Mouse (Mus musculus): Measurements from ENCODE around the gene Coa3. TPM values are rescaled to one million over a fixed set of nuclear protein-coding genes. Genes with fewer than 3 reads are reported as not detected.

The Coa3 gene
- total and polyA plus RNA-seq, 2 experiments from 2014 or later, result 168 to 204 TPM

DNA sequence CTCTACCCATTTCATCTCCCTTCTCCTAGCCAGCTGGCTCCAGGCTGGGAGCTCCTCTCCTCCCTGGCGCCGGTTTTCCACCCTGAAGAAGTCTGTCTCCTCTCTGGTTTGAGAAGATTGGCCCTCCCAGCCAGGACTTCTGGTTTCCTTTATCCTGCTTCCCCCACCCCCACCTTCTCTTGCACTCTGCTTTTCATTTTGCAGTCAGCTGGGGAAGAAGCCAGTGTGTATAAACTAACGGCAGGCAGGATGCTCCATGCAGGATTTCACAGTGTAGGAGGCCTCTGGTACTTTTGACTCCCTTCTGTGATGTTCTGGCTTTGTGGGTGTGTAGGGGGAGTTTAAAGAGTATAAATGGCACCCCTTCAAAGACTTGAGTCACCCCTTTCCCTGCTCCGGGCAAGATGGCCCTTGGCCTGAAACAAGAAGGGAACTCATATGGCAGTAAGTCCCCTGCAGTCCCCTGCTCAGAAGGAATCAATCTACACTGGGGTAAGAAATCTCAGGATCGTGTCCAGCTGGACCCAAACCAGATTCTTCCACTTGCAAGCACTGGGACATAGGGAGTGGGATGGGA, 40.8 kb downstream of the Coa3 start:
- ATAC-seq (ENCODE audit: low FRiP score), result no peak
- Histone ChIP-seq H3K36me3 (ENCODE audit: insufficient read depth, low read length) (no peaks in the 10 kb centered on the region), H3K27ac (ENCODE audit: low read depth, low read length) (no peak overlapping the region), H3K4me3 (ENCODE audit: low read depth, low read length) (no peak overlapping the region), H3K9ac (replicated peaks; ENCODE audit: low read length, poor library complexity, severe bottlenecking) (no peak overlapping the region), H3K9me3 (ENCODE audit: low read length) (no peaks in the 10 kb centered on the region), H3K27me3 (ENCODE audit: insufficient read depth, low read length) (no peaks in the 10 kb centered on the region), H3K4me2 (ENCODE audit: low read depth, low read length, poor library complexity, severe bottlenecking) (no peak overlapping the region), H3K4me1 (ENCODE audit: insufficient read depth, low read length) (no peaks in the 10 kb centered on the region)
- peak; percentile 35 for DNase-seq (ENCODE audit: low spot score)
- TF ChIP-seq CTCF (IDR thresholded peaks at IDR 0.05), result no peak
- WGBS, result 54% methylated on average over 5 of the region's 5 CpGs

- H3K4me1 ChIP-seq (ENCODE audit: insufficient read depth, low read length), result no peaks in the 10 kb centered on the region
- no peak overlapping the region for H3K4me2 ChIP-seq (ENCODE audit: low read depth, low read length, poor library complexity, severe bottlenecking)
- DNase-seq (ENCODE audit: low spot score) (no peak), ATAC-seq (ENCODE audit: low FRiP score) (no peak)
- H3K4me3 ChIP-seq (ENCODE audit: low read depth, low read length), result no peak overlapping the region
- H3K9me3 ChIP-seq (ENCODE audit: low read length), result no peaks in the 10 kb centered on the region
- H3K27me3 ChIP-seq (ENCODE audit: insufficient read depth, low read length), result no peaks in the 10 kb centered on the region
- no peak overlapping the region for H3K9ac ChIP-seq (replicated peaks; ENCODE audit: low read length, poor library complexity, severe bottlenecking)
- TF ChIP-seq CTCF (IDR thresholded peaks at IDR 0.05), result no peak
- 91% methylated on average over 5 of the region's 5 CpGs for WGBS
- H3K27ac ChIP-seq (ENCODE audit: low read depth, low read length), result no peak overlapping the region
- H3K36me3 ChIP-seq (ENCODE audit: insufficient read depth, low read length), result no peaks in the 10 kb centered on the region
Measured at GRCm38 (mm10) chr11:101236782-101237181, 42.1 kb downstream of the Coa3 start.

DNA sequence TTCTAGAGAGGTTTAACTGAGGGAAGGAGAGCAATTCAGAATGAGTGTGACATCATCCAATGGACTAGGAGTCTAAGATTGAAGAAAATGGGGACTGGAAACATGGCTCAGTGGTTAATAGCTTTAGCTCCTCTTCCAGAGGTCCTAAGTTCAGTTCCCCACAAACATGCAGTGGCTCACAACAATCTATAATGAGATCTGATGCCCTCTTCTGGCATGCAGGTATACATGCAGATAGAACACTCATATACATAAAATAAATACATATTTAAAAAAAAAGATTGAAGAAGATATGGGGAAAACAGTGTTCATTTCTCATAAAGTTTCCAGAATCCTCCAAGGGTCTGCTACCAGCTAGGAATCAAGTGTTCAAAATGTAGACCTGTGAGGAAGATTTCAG, 43.5 kb downstream of the Coa3 start:
- H3K36me3 ChIP-seq (ENCODE audit: insufficient read depth, low read length), result no peaks in the 10 kb centered on the region
- no peak for DNase-seq (ENCODE audit: low spot score)
- no peak overlapping the region for H3K4me3 ChIP-seq (ENCODE audit: low read depth, low read length)
- no peak overlapping the region for H3K9ac ChIP-seq (replicated peaks; ENCODE audit: low read length, poor library complexity, severe bottlenecking)
- no peak for ATAC-seq (ENCODE audit: low FRiP score)
- H3K9me3 ChIP-seq (ENCODE audit: low read length), result no peaks in the 10 kb centered on the region
- no peaks in the 10 kb centered on the region for H3K27me3 ChIP-seq (ENCODE audit: insufficient read depth, low read length)
- no peak overlapping the region for H3K4me2 ChIP-seq (ENCODE audit: low read depth, low read length, poor library complexity, severe bottlenecking)
- no peak for TF ChIP-seq CTCF (IDR thresholded peaks at IDR 0.05)
- H3K27ac ChIP-seq (ENCODE audit: low read depth, low read length), result no peak overlapping the region
- H3K4me1 ChIP-seq (ENCODE audit: insufficient read depth, low read length), result no peaks in the 10 kb centered on the region

DNA sequence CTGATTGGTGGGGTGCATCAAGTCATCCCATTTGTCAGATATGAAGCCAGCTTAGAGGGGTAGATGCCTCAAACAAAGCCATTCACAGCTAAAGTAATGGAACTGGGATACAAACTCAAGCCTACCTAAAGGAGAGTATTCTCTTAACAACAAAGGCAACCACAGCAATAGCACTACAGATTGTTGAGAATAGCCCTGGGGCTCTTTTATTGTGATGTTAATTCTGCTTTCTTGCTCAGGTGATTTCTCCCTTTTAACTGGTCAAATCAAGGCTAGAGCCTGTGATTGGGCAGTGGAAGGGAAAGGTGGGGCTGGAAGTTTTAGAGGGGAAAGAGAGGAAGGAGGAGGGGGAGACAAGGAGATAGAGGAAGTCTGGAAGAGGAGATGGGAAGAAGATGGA, 44.8 kb downstream of the Coa3 start:
- Histone ChIP-seq H3K27ac (ENCODE audit: low read depth, low read length) (no peak overlapping the region), H3K27me3 (ENCODE audit: insufficient read depth, low read length) (no peaks in the 10 kb centered on the region), H3K36me3 (ENCODE audit: insufficient read depth, low read length) (no peaks in the 10 kb centered on the region), H3K4me3 (ENCODE audit: low read depth, low read length) (no peak overlapping the region), H3K4me2 (ENCODE audit: low read depth, low read length, poor library complexity, severe bottlenecking) (no peak overlapping the region), H3K4me1 (ENCODE audit: insufficient read depth, low read length) (no peaks in the 10 kb centered on the region), H3K9ac (replicated peaks; ENCODE audit: low read length, poor library complexity, severe bottlenecking) (no peak overlapping the region), H3K9me3 (ENCODE audit: low read length) (no peaks in the 10 kb centered on the region)
- no peak for TF ChIP-seq CTCF (IDR thresholded peaks at IDR 0.05)
- DNase-seq (ENCODE audit: low spot score), result no peak
- no peak for ATAC-seq (ENCODE audit: low FRiP score)

DNA sequence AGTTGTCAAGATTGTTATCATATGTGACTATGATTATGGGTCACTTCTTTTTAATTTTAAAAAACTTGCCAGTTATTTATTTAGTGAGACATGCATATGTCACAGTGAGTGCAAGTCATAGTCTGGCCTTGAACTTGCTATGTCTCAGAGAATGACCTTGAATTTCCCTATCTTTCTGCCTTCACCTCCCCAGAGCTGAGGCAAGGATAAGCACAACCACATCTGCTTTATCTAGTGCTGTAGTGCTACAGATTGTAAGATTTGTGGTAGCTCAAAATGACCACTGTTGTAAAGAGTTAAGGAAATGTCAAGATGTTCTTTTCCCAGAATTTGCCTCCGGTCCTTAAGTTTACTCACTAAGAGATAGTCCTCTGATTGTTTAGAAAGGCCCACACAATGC, 45.7 kb downstream of the Coa3 start:
- DNase-seq (ENCODE audit: low spot score) (no peak), ATAC-seq (ENCODE audit: low FRiP score) (no peak)
- no peaks in the 10 kb centered on the region for H3K36me3 ChIP-seq (ENCODE audit: insufficient read depth, low read length)
- TF ChIP-seq CTCF (IDR thresholded peaks at IDR 0.05), result no peak
- no peaks in the 10 kb centered on the region for H3K9me3 ChIP-seq (ENCODE audit: low read length)
- WGBS, result 83% methylated on average over 1 of the region's 1 CpGs
- H3K4me3 ChIP-seq (ENCODE audit: low read depth, low read length), result no peak overlapping the region
- no peaks in the 10 kb centered on the region for H3K27me3 ChIP-seq (ENCODE audit: insufficient read depth, low read length)
- no peaks in the 10 kb centered on the region for H3K4me1 ChIP-seq (ENCODE audit: insufficient read depth, low read length)
- no peak overlapping the region for H3K27ac ChIP-seq (ENCODE audit: low read depth, low read length)
- no peak overlapping the region for H3K4me2 ChIP-seq (ENCODE audit: low read depth, low read length, poor library complexity, severe bottlenecking)
- no peak overlapping the region for H3K9ac ChIP-seq (replicated peaks; ENCODE audit: low read length, poor library complexity, severe bottlenecking)

DNA sequence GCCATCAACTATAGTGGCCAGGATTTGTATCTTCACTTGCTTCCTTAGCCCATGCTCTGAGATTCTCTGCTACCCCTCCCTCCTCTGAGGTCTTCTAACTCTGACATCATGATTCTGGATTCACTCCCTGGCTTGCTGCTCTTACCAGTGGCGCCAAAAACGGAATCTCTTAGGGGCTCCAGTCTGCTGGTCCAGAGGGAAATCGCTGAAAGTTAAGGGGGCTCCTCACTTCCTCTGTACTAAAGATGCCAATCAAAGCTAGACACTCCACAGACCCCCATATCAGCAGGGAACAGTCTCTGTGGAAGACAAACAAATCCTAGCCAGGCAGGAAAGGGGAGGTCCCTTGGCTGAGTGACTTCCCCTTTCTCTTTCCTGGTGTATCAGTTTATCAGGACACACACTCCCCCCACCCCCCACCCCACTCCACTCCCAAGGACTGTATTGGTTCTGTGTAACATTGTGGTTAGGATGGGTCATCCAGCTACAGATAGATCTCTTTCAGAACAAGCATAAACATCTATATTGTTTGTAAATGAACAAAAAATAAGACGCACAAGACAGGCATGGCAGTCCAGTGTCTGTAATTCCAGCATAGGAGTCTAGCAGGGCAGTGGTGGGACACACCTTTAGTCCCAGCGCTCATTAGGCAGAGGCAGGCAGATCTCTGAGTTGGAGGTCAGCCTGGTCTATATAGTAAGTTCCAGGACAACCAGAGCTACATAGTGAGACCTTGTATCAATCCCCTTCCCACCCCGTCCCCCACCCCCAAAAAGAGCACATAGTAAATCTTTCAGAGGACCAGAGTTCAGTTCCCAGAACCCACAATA, 46.7 kb downstream of the Coa3 start:
- ATAC-seq (ENCODE audit: low FRiP score) (no peak), DNase-seq (ENCODE audit: low spot score) (no peak)
- Histone ChIP-seq H3K9me3 (ENCODE audit: low read length) (no peaks in the 10 kb centered on the region), H3K9ac (replicated peaks; ENCODE audit: low read length, poor library complexity, severe bottlenecking) (no peak overlapping the region), H3K4me2 (ENCODE audit: low read depth, low read length, poor library complexity, severe bottlenecking) (no peak overlapping the region), H3K27ac (ENCODE audit: low read depth, low read length) (peak overlapping the region; percentile 32; the same call in 1 of the 2 replicates), H3K27me3 (ENCODE audit: insufficient read depth, low read length) (no peaks in the 10 kb centered on the region), H3K36me3 (ENCODE audit: insufficient read depth, low read length) (no peaks in the 10 kb centered on the region), H3K4me3 (ENCODE audit: low read depth, low read length) (no peak overlapping the region), H3K4me1 (ENCODE audit: insufficient read depth, low read length) (no peaks in the 10 kb centered on the region)
- TF ChIP-seq CTCF (IDR thresholded peaks at IDR 0.05), result no peak
- 57% methylated on average over 6 of the region's 6 CpGs for WGBS

Data from midbrain, postnatal 0 days (tissue).